Mouse (Mus musculus): ENCODE results near the gene Zfp207. TPM values are rescaled to one million over a fixed set of nuclear protein-coding genes. Genes with fewer than 3 reads are reported as not detected.
"Not testable (repeated sequence)": the region's sequence is repeated elsewhere in the genome, so short reads cannot be mapped to it uniquely, and the experiment has no call there.

The Zfp207 gene
- polyA plus RNA-seq, 1 experiment from 2014 or later, result 196 TPM

DNA sequence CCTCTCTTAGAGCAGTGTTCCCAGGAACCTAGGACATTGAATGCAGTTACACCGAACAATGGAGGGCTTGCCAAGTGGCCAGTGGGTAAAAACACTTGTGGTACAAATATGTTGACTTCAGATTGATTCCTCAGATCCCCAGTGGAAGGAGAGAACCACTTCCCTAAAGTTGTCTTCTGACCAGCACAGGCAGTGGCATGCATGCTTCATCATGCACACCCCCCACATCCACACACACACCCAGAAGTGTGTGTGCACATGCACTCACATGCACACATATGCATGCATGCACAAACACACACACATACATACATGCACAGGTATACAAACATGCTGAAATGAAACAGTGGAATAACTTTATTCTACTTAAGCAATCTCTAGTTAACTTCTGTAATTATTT, 36.7 kb downstream of the Zfp207 start:
- no peaks in the 10 kb centered on the region for H3K27me3 ChIP-seq
- H3K4me2 ChIP-seq, result no peak overlapping the region
- no peak overlapping the region for H3K27ac ChIP-seq
- H3K9me3 ChIP-seq, result no peaks in the 10 kb centered on the region
- peaks cover 20% of the 10 kb centered on the region for H3K36me3 ChIP-seq
- no peak overlapping the region for H3K9ac ChIP-seq
- ATAC-seq (ENCODE audit: insufficient number of reproducible peaks, low FRiP score, low TSS enrichment, low read depth), result no peak
- H3K4me1 ChIP-seq, result no peaks in the 10 kb centered on the region
- WGBS, result 85% methylated on average over 1 of the region's 1 CpGs
- no peak overlapping the region for H3K4me3 ChIP-seq

DNA sequence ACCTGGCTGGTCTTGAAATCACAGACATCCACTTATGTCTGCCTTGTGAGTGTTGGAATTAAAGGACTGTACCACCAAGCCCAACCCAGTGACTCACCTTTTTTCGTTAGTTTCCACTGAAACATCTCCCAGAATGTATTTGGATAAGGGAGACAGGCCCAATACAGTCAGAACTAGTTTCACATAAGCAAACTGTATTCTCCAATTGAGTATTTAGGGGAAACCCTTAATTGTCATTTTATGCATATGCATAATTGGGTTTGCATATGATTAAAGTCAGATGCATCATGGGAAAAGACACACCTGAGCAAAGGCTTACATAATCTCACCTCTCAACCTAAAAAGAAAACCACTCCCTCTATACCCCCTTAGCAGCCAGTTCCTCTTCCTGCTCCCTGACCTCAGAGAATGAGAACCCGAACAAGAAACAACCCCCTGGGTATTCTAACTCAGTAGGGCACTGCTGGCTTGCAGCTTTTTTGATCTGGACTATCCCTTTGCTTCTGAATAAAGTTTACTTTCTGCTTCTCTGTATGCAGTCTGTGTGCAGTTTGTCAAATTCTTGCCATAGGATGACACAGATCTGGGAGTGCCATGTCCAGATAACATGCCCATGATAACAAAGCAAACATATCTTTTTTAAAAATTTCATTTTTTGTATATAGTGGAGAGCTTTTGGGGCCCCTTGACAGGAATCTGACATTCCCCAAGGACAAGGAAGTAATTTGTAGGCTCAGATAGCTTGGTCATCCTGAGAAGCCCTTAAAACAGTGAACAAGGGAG, 37.3 kb downstream of the Zfp207 start:
- H3K27me3 ChIP-seq, result no peaks in the 10 kb centered on the region
- no peak for ATAC-seq (ENCODE audit: insufficient number of reproducible peaks, low FRiP score, low TSS enrichment, low read depth)

DNA sequence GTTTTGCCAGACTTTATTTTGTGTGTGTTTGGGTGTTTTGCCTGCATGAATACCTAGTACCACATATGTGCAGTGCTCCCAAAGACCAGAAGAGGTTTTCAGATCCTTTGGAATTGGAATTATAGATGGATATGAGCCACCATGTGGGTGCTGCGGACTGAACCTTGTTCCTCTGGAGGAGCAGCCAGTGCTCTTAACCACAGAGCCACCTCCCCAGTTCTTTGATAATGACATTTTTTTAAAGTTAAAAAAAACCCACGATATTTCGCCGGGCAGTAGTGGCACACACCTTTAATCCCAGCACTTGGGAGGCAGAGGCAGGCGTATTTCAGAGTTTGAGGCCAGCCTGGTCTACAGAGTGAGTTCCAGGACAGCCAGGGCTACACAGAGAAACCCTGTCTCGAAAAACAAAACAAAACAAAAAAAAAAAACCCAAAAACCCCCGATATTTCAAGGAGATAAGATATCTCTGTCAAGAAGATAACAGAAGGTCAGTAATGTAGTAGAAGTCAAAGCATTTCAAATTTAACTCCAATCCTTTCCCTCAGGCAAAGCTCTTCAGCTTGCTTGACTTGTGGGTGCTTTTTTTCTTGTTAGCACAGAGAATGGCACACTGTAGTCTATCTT, 38.5 kb downstream of the Zfp207 start:
- 83% methylated on average over 7 of the region's 7 CpGs for WGBS
- no peak overlapping the region for H3K4me2 ChIP-seq
- no peak overlapping the region for H3K27ac ChIP-seq
- ATAC-seq (ENCODE audit: insufficient number of reproducible peaks, low FRiP score, low TSS enrichment, low read depth), result no peak
- H3K9me3 ChIP-seq, result no peaks in the 10 kb centered on the region
- no peak overlapping the region for H3K9ac ChIP-seq
- H3K4me1 ChIP-seq, result no peaks in the 10 kb centered on the region
- peaks cover 7% of the 10 kb centered on the region; the same call in 1 of the 2 replicates for H3K36me3 ChIP-seq
- no peaks in the 10 kb centered on the region for H3K27me3 ChIP-seq
- no peak overlapping the region for H3K4me3 ChIP-seq

More for the DNA sequence above, 37.3 kb downstream of the Zfp207 start:
- 50% methylated on average over 2 of the region's 2 CpGs for WGBS
- no peak overlapping the region for H3K4me2 ChIP-seq
- H3K4me3 ChIP-seq, result no peak overlapping the region
- H3K36me3 ChIP-seq, result peaks cover 14% of the 10 kb centered on the region
- no peaks in the 10 kb centered on the region for H3K9me3 ChIP-seq
- no peak overlapping the region for H3K9ac ChIP-seq
- no peaks in the 10 kb centered on the region for H3K4me1 ChIP-seq
- no peak overlapping the region for H3K27ac ChIP-seq

- Histone ChIP-seq H3K36me3 (no peaks in the 10 kb centered on the region), H3K4me3 (no peak overlapping the region), H3K9ac (no peak overlapping the region), H3K27ac (no peak overlapping the region), H3K9me3 (no peaks in the 10 kb centered on the region), H3K4me2 (no peak overlapping the region), H3K27me3 (no peaks in the 10 kb centered on the region), H3K4me1 (peaks cover 2% of the 10 kb centered on the region)
- no peak for ATAC-seq (ENCODE audit: insufficient number of reproducible peaks, low FRiP score, low TSS enrichment, low read depth)
- WGBS, result 76% methylated on average over 2 of the region's 2 CpGs
Observed at GRCm38 (mm10) chr11:80424691-80425090, 41.6 kb downstream of the Zfp207 start.

DNA sequence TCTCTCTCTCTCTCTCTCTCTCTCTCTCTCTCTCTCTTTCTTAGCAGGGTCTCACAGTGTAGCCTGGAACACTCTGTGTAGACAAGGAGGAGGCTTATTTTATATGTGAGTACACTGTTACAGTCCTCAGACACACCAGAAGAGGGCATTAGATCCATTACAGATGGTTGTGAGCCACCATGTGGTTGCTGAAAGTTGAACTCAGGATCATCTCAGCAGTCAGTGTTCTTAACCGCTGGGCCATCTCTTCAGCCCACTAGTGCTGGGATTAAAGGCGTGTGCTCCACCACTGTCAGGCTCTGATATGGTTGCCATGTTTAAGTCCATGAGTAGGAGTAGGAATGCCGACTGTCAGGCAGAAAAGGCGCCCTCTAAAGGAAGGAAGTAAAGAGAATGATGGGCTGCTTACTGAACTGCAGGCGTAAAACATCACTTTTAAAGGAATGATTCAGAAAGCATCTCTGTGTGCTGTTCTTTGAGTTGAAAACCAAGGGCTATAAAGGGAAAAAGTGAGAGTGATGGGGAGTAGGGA, 42.2 kb downstream of the Zfp207 start:
- no peak for ATAC-seq (ENCODE audit: insufficient number of reproducible peaks, low FRiP score, low TSS enrichment, low read depth)
- Histone ChIP-seq H3K4me1 (peaks cover 4% of the 10 kb centered on the region), H3K36me3 (no peaks in the 10 kb centered on the region), H3K4me3 (no peak overlapping the region), H3K27ac (no peak overlapping the region), H3K4me2 (no peak overlapping the region), H3K9me3 (no peaks in the 10 kb centered on the region), H3K27me3 (no peaks in the 10 kb centered on the region), H3K9ac (no peak overlapping the region)
- WGBS, result 67% methylated on average over 5 of the region's 5 CpGs

- H3K27me3 ChIP-seq; H3K4me2 ChIP-seq; H3K4me3 ChIP-seq; H3K36me3 ChIP-seq; ATAC-seq (ENCODE audit: insufficient number of reproducible peaks, low FRiP score, low TSS enrichment, low read depth); H3K27ac ChIP-seq; H3K9me3 ChIP-seq; H3K9ac ChIP-seq; H3K4me1 ChIP-seq: not testable (repeated sequence)
- WGBS, result 83% methylated on average over 16 of the region's 16 CpGs
Observed at GRCm38 (mm10) chr11:80426029-80426813, 43.1 kb downstream of the Zfp207 start.

GRCm38 (mm10) chr11:80428381-80429008, 45.4 kb downstream of the Zfp207 start, which contains the start of gene Psmd11:
TSS of gene Psmd11 (plus strand) at chr11:80428615.
- Histone ChIP-seq H3K9ac (peak within 1 kb of the TSS; percentile 96), H3K27me3 (no peaks in the 10 kb centered on the region), H3K4me2 (peak within 1 kb of the TSS; percentile 69), H3K9me3 (no peaks in the 10 kb centered on the region), H3K4me1 (peaks cover 4% of the 10 kb centered on the region), H3K4me3 (peak within 1 kb of the TSS; percentile 97), H3K27ac (peak within 1 kb of the TSS; percentile 91), H3K36me3 (peaks cover 16% of the 10 kb centered on the region)
- WGBS, result under 1% methylated on average over 58 of the region's 58 CpGs
- ATAC-seq (ENCODE audit: insufficient number of reproducible peaks, low FRiP score, low TSS enrichment, low read depth), result peak; percentile 98

GRCm38 (mm10) chr11:80429009-80429475, 46.0 kb downstream of the Zfp207 start:
- no peak for ATAC-seq (ENCODE audit: insufficient number of reproducible peaks, low FRiP score, low TSS enrichment, low read depth)
- Histone ChIP-seq H3K9ac (peak overlapping the region; percentile 96), H3K27me3 (no peaks in the 10 kb centered on the region), H3K4me1 (peaks cover 4% of the 10 kb centered on the region), H3K9me3 (no peaks in the 10 kb centered on the region), H3K36me3 (peaks cover 19% of the 10 kb centered on the region), H3K4me2 (peak overlapping the region; percentile 69), H3K27ac (peak overlapping the region; percentile 91), H3K4me3 (peak overlapping the region; percentile 97)
- under 1% methylated on average over 37 of the region's 37 CpGs for whole genome bisulfite sequencing

DNA sequence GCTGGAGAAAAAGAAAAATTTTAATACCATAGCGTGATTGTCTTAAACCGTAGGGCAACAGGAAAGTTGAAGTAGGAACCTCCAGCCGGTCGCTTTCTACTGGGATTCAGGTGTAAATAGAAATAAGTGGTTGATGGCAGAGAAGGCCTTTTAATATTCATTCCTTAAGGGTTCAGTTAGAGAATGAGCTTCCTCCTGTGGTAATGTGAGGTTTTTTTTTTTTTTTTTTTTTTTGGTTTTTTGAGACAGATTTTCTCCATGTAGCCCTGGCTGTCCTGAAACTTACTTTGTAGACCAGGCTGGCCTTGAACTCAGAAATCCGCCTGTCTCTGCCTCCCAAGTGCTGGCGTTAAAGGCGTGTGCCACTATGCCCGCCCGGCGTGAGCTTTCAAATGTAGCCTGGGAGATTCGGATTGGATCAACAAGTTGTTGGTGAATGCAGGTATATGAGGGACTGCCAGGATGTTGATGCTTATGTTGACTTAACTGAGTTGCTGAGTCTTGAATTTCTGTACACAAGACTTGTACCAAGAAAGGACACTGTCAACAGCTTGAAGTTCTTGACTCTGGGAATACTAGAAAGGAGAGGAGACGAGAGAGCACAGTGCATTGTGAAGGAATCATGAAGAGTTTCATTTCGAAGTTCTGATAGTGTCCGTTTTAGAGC, 46.6 kb downstream of the Zfp207 start:
- Histone ChIP-seq H3K9me3 (no peaks in the 10 kb centered on the region), H3K4me1 (peaks cover 4% of the 10 kb centered on the region), H3K4me3 (peak overlapping the region; percentile 97), H3K36me3 (peaks cover 21% of the 10 kb centered on the region), H3K9ac (peak overlapping the region; percentile 96), H3K4me2 (peak overlapping the region; percentile 69), H3K27ac (peak overlapping the region; percentile 91), H3K27me3 (no peaks in the 10 kb centered on the region)
- WGBS, result 63% methylated on average over 14 of the region's 14 CpGs
- no peak for ATAC-seq (ENCODE audit: insufficient number of reproducible peaks, low FRiP score, low TSS enrichment, low read depth)

DNA sequence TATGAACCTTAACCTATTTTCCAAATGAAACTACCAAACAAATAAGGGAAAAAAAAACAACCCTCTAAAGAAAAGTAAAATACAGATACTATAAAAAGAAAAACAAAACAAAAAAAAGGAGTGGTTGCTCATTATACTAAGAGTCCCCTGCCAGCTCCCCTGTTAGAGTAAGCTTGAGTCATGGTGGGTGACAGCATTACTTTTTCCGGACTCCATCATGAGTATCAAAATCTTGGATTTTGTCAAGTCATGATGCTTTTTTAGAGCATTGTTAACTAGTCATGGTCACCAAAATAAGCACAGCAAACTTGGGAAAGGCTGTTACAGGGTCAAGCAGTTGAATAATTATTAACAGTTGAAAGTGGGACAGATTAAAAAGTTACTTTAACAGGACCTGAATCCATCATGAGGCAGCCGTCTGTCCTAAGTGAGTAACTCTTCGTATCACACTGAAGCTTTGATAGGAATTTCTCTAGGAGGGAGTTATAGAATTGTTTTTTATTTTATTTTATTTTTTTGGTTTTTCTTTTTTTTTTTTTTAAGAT, 47.4 kb downstream of the Zfp207 start:
- no peak for ATAC-seq (ENCODE audit: insufficient number of reproducible peaks, low FRiP score, low TSS enrichment, low read depth)
- Histone ChIP-seq H3K4me3 (no peak overlapping the region), H3K4me1 (peaks cover 4% of the 10 kb centered on the region), H3K27me3 (no peaks in the 10 kb centered on the region), H3K27ac (no peak overlapping the region), H3K9ac (no peak overlapping the region), H3K36me3 (peaks cover 25% of the 10 kb centered on the region), H3K9me3 (no peaks in the 10 kb centered on the region), H3K4me2 (no peak overlapping the region)
- 93% methylated on average over 3 of the region's 3 CpGs for WGBS

DNA sequence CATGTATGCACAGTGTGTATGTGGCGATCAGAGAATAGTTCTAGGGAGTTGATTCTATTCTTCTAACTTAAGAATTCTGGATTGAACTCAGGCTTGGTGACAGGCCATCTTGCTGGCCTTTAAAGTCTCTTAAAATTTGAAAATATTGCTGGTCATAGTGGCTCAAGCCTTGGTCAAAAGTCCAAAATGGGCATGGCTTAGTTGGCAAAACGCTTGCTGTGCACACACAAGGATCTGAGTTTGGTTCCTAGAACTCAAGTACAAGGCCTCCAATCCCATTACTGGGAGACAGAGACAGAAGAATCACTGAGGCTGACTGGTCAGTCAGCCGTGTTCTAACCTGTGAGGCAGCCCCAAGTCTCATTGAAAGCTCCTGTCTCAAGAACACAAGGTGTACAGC, 63.8 kb downstream of the Zfp207 start:
- Histone ChIP-seq H3K27ac (no peak overlapping the region), H3K9ac (no peak overlapping the region), H3K4me1 (no peaks in the 10 kb centered on the region), H3K27me3 (no peaks in the 10 kb centered on the region), H3K4me3 (no peak overlapping the region), H3K4me2 (no peak overlapping the region), H3K9me3 (no peaks in the 10 kb centered on the region), H3K36me3 (peaks cover 51% of the 10 kb centered on the region)
- ATAC-seq (ENCODE audit: insufficient number of reproducible peaks, low FRiP score, low TSS enrichment, low read depth), result no peak
- 93% methylated on average over 3 of the region's 3 CpGs for WGBS
